Mouse (Mus musculus) midbrain, postnatal 0 days (tissue): Measurements from ENCODE around the gene Klf7. TPM values are rescaled to one million over a fixed set of nuclear protein-coding genes. Genes with fewer than 3 reads are reported as not detected.

ENCODE experiments used
- ATAC-seq: fragments of 200-750 bp; cut with Nextera tagmentation; 2 replicates; pipeline ENCODE4 v1.8.0; 2017; ENCODE audit warnings: moderate number of reproducible peaks, mild to moderate bottlenecking, moderate TSS enrichment, moderate library complexity; ENCODE audit not compliant: low FRiP score
- DNase-seq: peaks from one replicate; pipeline ENCODE4 v3.0.0-alpha.2; 2015; ENCODE audit warnings: low spot score
- H3K27ac ChIP-seq: fragments of 300-500 bp; sonication (generic); 2 replicates; pipeline ENCODE4 v1.5.1; 2014; ENCODE audit warnings: low read depth, mild to moderate bottlenecking, low read length, mixed read lengths
- H3K27me3 ChIP-seq: fragments of 300-500 bp; sonication (generic); 2 replicates; pipeline ENCODE4 v1.6.1; 2014; ENCODE audit warnings: low read length, control low read depth, mixed read lengths; ENCODE audit not compliant: insufficient read depth
- H3K36me3 ChIP-seq: fragments of 300-500 bp; sonication (generic); 2 replicates; pipeline ENCODE4 v1.6.1; 2014; ENCODE audit warnings: low read length, control low read depth, mixed read lengths; ENCODE audit not compliant: insufficient read depth
- H3K4me1 ChIP-seq: fragments of 300-500 bp; sonication (generic); 2 replicates; pipeline ENCODE4 v1.6.1; 2014; ENCODE audit warnings: mild to moderate bottlenecking, control low read depth, antibody characterized with exemption, low read length, mixed read lengths; ENCODE audit not compliant: insufficient read depth
- H3K4me2 ChIP-seq: fragments of 300-500 bp; sonication (generic); 2 replicates; pipeline ENCODE4 v1.6.1; 2014; ENCODE audit warnings: low read depth, mild to moderate bottlenecking, low read length, mixed read lengths; ENCODE audit not compliant: poor library complexity, severe bottlenecking
- H3K4me3 ChIP-seq: fragments of 300-500 bp; sonication (generic); 2 replicates; pipeline ENCODE4 v1.5.1; 2014; ENCODE audit warnings: low read depth, mild to moderate bottlenecking, low read length, moderate library complexity
- H3K9ac ChIP-seq: fragments of 300-500 bp; sonication (generic); replicated peaks from 2 replicates; pipeline ENCODE4 v1.6.1; 2014; ENCODE audit warnings: mild to moderate bottlenecking, low read length, moderate library complexity, mixed read lengths; ENCODE audit not compliant: poor library complexity, severe bottlenecking
- H3K9me3 ChIP-seq: fragments of 300-500 bp; sonication (generic); 2 replicates; pipeline ENCODE4 v1.6.1; 2016; ENCODE audit warnings: low read length, control low read depth
- CTCF ChIP-seq: IDR thresholded peaks from 2 replicates; pipeline ENCODE4 v1.5.1; 2016; ENCODE audit warnings: antibody characterized with exemption, mild to moderate bottlenecking
- WGBS: fragments of 180-500 bp; shearing (Covaris S2); extraction: QIAGEN DNeasy Blood & Tissue Kit; methylation state at CpG from one replicate; pipeline ENCODE4 v1.1.7; 2014; 5-methylcytosine and 5-hydroxymethylcytosine counted together
- polyA plus RNA-seq: library from polyadenylated mRNA; unstranded; fragments of >200 nt; fragmentation: Nextera tagmentation; extraction: Ambion mirVana; gene quantifications from 2 replicates; pipeline ENCODE4 v1.2.1, GENCODE M21; 2015
- total RNA-seq: library from RNA; depleted of rRNA; stranded (reverse); fragments of >200 nt; gene quantifications from 2 replicates; pipeline ENCODE4 v1.2.3, GENCODE M21; 2014; rRNA removed

The Klf7 gene
- total RNA-seq (59.9 and 71.8 TPM in 2 replicates), polyA plus RNA-seq (117 and 138 TPM in 2 replicates)

- ATAC-seq: peak; percentile 98
- Histone ChIP-seq H3K27ac (peak within 1 kb of the TSS; percentile 100), H3K4me1 (peaks cover 8% of the 10 kb centered on the region), H3K27me3 (no peaks in the 10 kb centered on the region), H3K9me3 (no peaks in the 10 kb centered on the region), H3K36me3 (no peaks in the 10 kb centered on the region), H3K9ac (peak within 1 kb of the TSS; percentile 99), H3K4me3 (peak within 1 kb of the TSS; percentile 74), H3K4me2 (peak within 1 kb of the TSS; percentile 86)
- under 1% methylated on average over 70 of the region's 82 CpGs for WGBS
- peak; percentile 100 for DNase-seq
- TF ChIP-seq CTCF: peak; percentile 63
Observed at GRCm38 (mm10) chr1:64121559-64122465, at the start of gene Klf7. Gene Klf7 (minus strand): TSS chr1:64122282.

DNA sequence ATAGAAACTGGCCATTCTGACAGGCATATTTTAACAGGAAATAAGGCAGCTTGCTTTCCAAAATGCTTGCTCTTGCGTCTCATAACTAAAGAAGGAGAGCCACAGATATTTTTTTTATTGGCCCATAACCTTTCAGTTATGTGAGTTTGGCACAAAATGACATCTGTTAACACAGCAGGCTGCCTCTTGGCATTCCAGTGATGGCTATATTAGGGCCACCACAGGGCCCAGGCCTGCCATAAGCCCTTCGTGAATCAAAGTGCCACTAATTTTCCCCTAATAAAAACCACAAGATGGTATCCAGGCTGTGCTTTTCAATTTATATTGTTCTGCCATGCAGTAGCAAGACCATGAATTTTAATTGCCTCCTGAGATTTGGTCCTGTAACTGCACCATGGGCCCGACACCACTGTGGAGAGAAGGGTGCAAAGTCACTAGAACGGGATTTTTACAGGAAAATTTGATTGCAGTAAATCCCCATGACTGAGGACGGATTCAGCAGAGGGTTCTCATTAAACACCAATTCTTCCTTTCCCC lies 42.5 kb upstream of the Klf7 start:
- H3K4me1 ChIP-seq: no peaks in the 10 kb centered on the region
- H3K9me3 ChIP-seq: no peaks in the 10 kb centered on the region
- H3K27ac ChIP-seq: no peak overlapping the region
- TF ChIP-seq CTCF: no peak
- H3K27me3 ChIP-seq: no peaks in the 10 kb centered on the region
- ATAC-seq (no peak), DNase-seq (no peak)
- no peak overlapping the region for H3K9ac ChIP-seq
- H3K36me3 ChIP-seq: no peaks in the 10 kb centered on the region
- H3K4me3 ChIP-seq: no peak overlapping the region
- WGBS: 52% methylated on average over 5 of the region's 5 CpGs
- no peak overlapping the region for H3K4me2 ChIP-seq

DNA sequence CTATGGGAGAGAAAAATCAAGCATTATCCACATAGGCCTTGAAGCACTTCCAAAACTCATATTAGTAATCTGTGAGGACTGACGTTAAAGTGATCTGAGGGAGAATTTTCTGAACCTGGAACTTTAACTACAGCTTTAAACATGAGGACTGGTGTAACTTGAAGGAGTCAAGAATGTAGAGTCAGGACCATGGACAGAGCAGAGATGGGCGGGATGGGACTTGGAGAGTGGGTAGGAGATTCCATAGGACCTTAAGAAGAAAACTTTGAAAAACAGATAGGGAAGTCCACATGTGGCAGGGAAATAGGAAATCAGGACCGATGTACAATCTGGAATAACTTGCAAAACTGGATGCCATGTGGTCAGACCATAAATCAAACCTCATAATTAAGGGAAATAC lies 36.7 kb upstream of the Klf7 start:
- ATAC-seq (no peak), DNase-seq (no peak)
- Histone ChIP-seq H3K27ac (no peak overlapping the region), H3K9me3 (no peaks in the 10 kb centered on the region), H3K4me1 (no peaks in the 10 kb centered on the region), H3K36me3 (no peaks in the 10 kb centered on the region), H3K4me2 (no peak overlapping the region), H3K9ac (no peak overlapping the region), H3K27me3 (no peaks in the 10 kb centered on the region), H3K4me3 (no peak overlapping the region)
- WGBS: 71% methylated on average over 3 of the region's 3 CpGs
- no peak for TF ChIP-seq CTCF

- no peaks in the 10 kb centered on the region for H3K4me1 ChIP-seq
- ATAC-seq (no peak), DNase-seq (peak; percentile 72)
- TF ChIP-seq CTCF: no peak
- H3K9me3 ChIP-seq: no peaks in the 10 kb centered on the region
- WGBS: 60% methylated on average over 3 of the region's 3 CpGs
- H3K4me2 ChIP-seq: no peak overlapping the region
- no peaks in the 10 kb centered on the region for H3K36me3 ChIP-seq
- H3K27ac ChIP-seq: no peak overlapping the region
- no peak overlapping the region for H3K9ac ChIP-seq
- no peak overlapping the region for H3K4me3 ChIP-seq
- H3K27me3 ChIP-seq: no peaks in the 10 kb centered on the region
Observed at GRCm38 (mm10) chr1:64149185-64149584, 27.1 kb upstream of the Klf7 start.

GRCm38 (mm10) chr1:64142691-64143445 lies 20.8 kb upstream of the Klf7 start:
- no peak overlapping the region for H3K4me2 ChIP-seq
- peak; percentile 35 for DNase-seq
- H3K4me1 ChIP-seq: 0 out of 2 replicates have a peak, but pooled peaks cover 5% of the 10 kb centered on the region
- no peak for ATAC-seq
- WGBS: 42% methylated on average over 6 of the region's 6 CpGs
- no peaks in the 10 kb centered on the region for H3K9me3 ChIP-seq
- H3K27me3 ChIP-seq: no peaks in the 10 kb centered on the region
- H3K4me3 ChIP-seq: no peak overlapping the region
- TF ChIP-seq CTCF: no peak
- no peaks in the 10 kb centered on the region for H3K36me3 ChIP-seq
- H3K27ac ChIP-seq: no peak overlapping the region
- H3K9ac ChIP-seq: no peak overlapping the region
